Mouse (Mus musculus): ENCODE data around the gene Serpine2.

DNA sequence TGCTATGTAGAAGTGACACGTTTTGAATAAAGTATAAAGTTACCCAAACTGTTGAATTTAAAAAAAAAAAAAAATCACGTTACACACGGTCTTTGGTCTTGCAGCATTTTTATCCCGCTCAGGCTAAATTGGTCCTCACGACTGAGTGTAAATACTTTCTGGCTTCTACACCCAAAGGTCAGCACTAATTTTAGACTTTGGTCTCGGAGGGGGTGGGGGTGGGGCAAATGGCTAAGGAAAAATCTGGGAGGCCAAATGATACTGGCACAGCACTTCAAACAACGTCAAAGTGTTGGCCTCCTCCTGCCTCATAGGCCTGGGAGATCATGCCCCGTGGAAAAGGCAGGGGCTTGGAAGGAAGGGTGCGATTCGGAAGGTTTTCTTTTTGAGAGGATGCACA lies 10.6 kb downstream of the Serpine2 start:
- no peak for TF ChIP-seq GATA1 (IDR thresholded peaks at IDR 0.05; ENCODE audit: low read length)
- no peak for TF ChIP-seq TAL1 (IDR thresholded peaks at IDR 0.05; ENCODE audit: low read length)

All from erythroblast, embryonic 14.5 days (primary cell).